Mouse (Mus musculus) heart, postnatal 0 days (tissue): ENCODE results near the gene Lap3. TPM values are rescaled to one million over a fixed set of nuclear protein-coding genes. Genes with fewer than 3 reads are reported as not detected.

Experiments
- ATAC-seq: fragments of 200-750 bp; cut with Nextera tagmentation; 2 replicates; pipeline ENCODE4 v1.8.0; 2017; ENCODE audit warnings: low read depth, moderate number of reproducible peaks, moderate library complexity; ENCODE audit not compliant: insufficient read depth
- DNase-seq: peaks from one replicate; pipeline ENCODE4 v3.0.0-alpha.2; 2016; ENCODE audit warnings: low spot score
- H3K27ac ChIP-seq: fragments of 300-500 bp; sonication (generic); 2 replicates; pipeline ENCODE4 v1.5.1; 2014; ENCODE audit warnings: low read depth, mild to moderate bottlenecking
- H3K27me3 ChIP-seq: fragments of 300-500 bp; sonication (generic); 2 replicates; pipeline ENCODE4 v1.6.1; 2014; ENCODE audit warnings: low read length, mixed read lengths; ENCODE audit not compliant: control insufficient read depth, insufficient read depth
- H3K36me3 ChIP-seq: fragments of 300-500 bp; sonication (generic); replicated peaks from 2 replicates; pipeline ENCODE4 v1.6.1; 2014; ENCODE audit warnings: low read length, mixed read lengths; ENCODE audit not compliant: control insufficient read depth, insufficient read depth
- H3K4me1 ChIP-seq: fragments of 300-500 bp; sonication (generic); 2 replicates; pipeline ENCODE4 v1.6.1; 2014; ENCODE audit warnings: antibody characterized with exemption; ENCODE audit not compliant: control insufficient read depth, insufficient read depth
- H3K4me2 ChIP-seq: fragments of 300-500 bp; sonication (generic); 2 replicates; pipeline ENCODE4 v1.6.1; 2014; ENCODE audit warnings: low read depth, mild to moderate bottlenecking, low read length, moderate library complexity
- H3K4me3 ChIP-seq: fragments of 300-500 bp; sonication (generic); 2 replicates; pipeline ENCODE4 v1.5.1; 2014; ENCODE audit warnings: low read depth, low read length
- H3K9ac ChIP-seq: fragments of 300-500 bp; sonication (generic); replicated peaks from 2 replicates; pipeline ENCODE4 v1.6.1; 2014; ENCODE audit warnings: low read depth, low read length, mixed read lengths
- H3K9me3 ChIP-seq: fragments of 300-500 bp; sonication (generic); replicated peaks from 2 replicates; pipeline ENCODE4 v1.6.1; 2016; ENCODE audit warnings: low read length; ENCODE audit not compliant: control insufficient read depth
- CTCF ChIP-seq: IDR thresholded peaks from 2 replicates; pipeline ENCODE4 v1.5.1; 2016; ENCODE audit warnings: antibody characterized with exemption, control low read depth, low read depth
- EP300 ChIP-seq: IDR thresholded peaks from 2 replicates; pipeline ENCODE4 v1.6.1; 2016; ENCODE audit warnings: antibody characterized with exemption, low read depth
- WGBS: fragments of 180-500 bp; shearing (Covaris S2); extraction: QIAGEN DNeasy Blood & Tissue Kit; methylation state at CpG from one replicate; pipeline ENCODE4 v1.1.7; 2014; 5-methylcytosine and 5-hydroxymethylcytosine counted together
- polyA plus RNA-seq: library from polyadenylated mRNA; unstranded; fragments of >200 nt; fragmentation: Nextera tagmentation; extraction: Ambion mirVana; gene quantifications from 2 replicates; pipeline ENCODE4 v1.2.1, GENCODE M21; 2015
- total RNA-seq: library from RNA; depleted of rRNA; stranded (reverse); fragments of >200 nt; gene quantifications from 2 replicates; pipeline ENCODE4 v1.2.3, GENCODE M21; 2014; ENCODE audit warnings: low replicate concordance

Gene Lap3
- total and polyA plus RNA-seq, 2 experiments from 2014 or later = 28.7 to 57.2 TPM

GRCm38 (mm10) chr5:45521601-45522000, 28.4 kb downstream of the Lap3 start:
- TF ChIP-seq EP300 = no peak
- TF ChIP-seq CTCF = no peak
- ATAC-seq (no peak), DNase-seq (no peak)
- H3K36me3 ChIP-seq = peaks cover 31% of the 10 kb centered on the region
- no peak overlapping the region for H3K9ac ChIP-seq
- no peak overlapping the region for H3K4me3 ChIP-seq
- no peak overlapping the region for H3K4me2 ChIP-seq
- no peaks in the 10 kb centered on the region for H3K27me3 ChIP-seq
- no peak overlapping the region for H3K27ac ChIP-seq
- H3K9me3 ChIP-seq = no peaks in the 10 kb centered on the region
- peaks cover 8% of the 10 kb centered on the region for H3K4me1 ChIP-seq
- 86% methylated on average over 6 of the region's 6 CpGs for WGBS

- Histone ChIP-seq H3K4me1 (peaks cover 8% of the 10 kb centered on the region), H3K4me3 (no peak overlapping the region), H3K27me3 (no peaks in the 10 kb centered on the region), H3K9me3 (no peaks in the 10 kb centered on the region), H3K27ac (no peak overlapping the region), H3K36me3 (peaks cover 60% of the 10 kb centered on the region), H3K4me2 (no peak overlapping the region), H3K9ac (no peak overlapping the region)
- TF ChIP-seq CTCF = no peak
- no peak for TF ChIP-seq EP300
- ATAC-seq (no peak), DNase-seq (no peak)
- 91% methylated on average over 10 of the region's 10 CpGs for WGBS
Observed at GRCm38 (mm10) chr5:45525101-45525500, 31.9 kb downstream of the Lap3 start.

- TF ChIP-seq CTCF = no peak
- no peak for TF ChIP-seq EP300
- WGBS = 88% methylated on average over 4 of the region's 4 CpGs
- Histone ChIP-seq H3K4me3 (no peak overlapping the region), H3K9ac (no peak overlapping the region), H3K4me2 (no peak overlapping the region), H3K36me3 (peaks cover 60% of the 10 kb centered on the region), H3K27me3 (no peaks in the 10 kb centered on the region), H3K4me1 (peaks cover 1% of the 10 kb centered on the region; the same call in 1 of the 2 replicates), H3K27ac (no peak overlapping the region), H3K9me3 (no peaks in the 10 kb centered on the region)
- ATAC-seq (no peak), DNase-seq (no peak)
Observed at GRCm38 (mm10) chr5:45526338-45526737, 33.2 kb downstream of the Lap3 start.

DNA sequence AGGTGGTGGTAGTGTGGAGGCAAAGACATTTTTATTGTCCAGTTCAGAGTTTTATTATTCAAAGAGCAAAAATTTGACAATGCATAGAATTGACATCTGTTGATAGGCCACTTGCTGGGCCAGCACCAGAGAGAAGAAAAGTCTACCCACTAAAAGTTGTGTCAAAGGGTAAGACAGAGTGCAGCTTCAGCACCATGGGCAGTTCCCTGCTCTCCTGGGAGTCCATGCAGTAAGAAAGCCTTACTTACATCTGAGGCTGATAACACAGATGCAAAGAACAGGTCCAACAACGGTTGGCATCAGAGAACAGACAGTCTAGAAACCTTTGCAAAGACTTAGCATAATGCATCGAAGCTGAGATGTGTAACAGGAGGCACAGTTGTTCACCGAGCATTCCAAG, 36.5 kb downstream of the Lap3 start:
- Histone ChIP-seq H3K27me3 (no peaks in the 10 kb centered on the region), H3K36me3 (peaks cover 49% of the 10 kb centered on the region), H3K4me3 (no peak overlapping the region), H3K9me3 (no peaks in the 10 kb centered on the region), H3K27ac (no peak overlapping the region), H3K9ac (no peak overlapping the region), H3K4me1 (no peaks in the 10 kb centered on the region), H3K4me2 (no peak overlapping the region)
- no peak for TF ChIP-seq EP300
- no peak for TF ChIP-seq CTCF
- 79% methylated on average over 3 of the region's 3 CpGs for WGBS
- ATAC-seq (no peak), DNase-seq (peak; percentile 8)

- no peaks in the 10 kb centered on the region for H3K4me1 ChIP-seq
- H3K27ac ChIP-seq = no peak overlapping the region
- peak; percentile 8 for DNase-seq
- no peaks in the 10 kb centered on the region for H3K27me3 ChIP-seq
- H3K4me2 ChIP-seq = no peak overlapping the region
- ATAC-seq = no peak
- H3K9me3 ChIP-seq = no peaks in the 10 kb centered on the region
- no peak overlapping the region for H3K9ac ChIP-seq
- 7% methylated on average over 16 of the region's 17 CpGs for WGBS
- no peak for TF ChIP-seq EP300
- TF ChIP-seq CTCF = peak; percentile 50
- peaks cover 4% of the 10 kb centered on the region; the same call in 1 of the 2 replicates for H3K36me3 ChIP-seq
- no peak overlapping the region for H3K4me3 ChIP-seq
Observed at GRCm38 (mm10) chr5:45534319-45535098, 41.3 kb downstream of the Lap3 start.
